Mouse (Mus musculus) neural tube, embryonic 11.5 days (tissue): ENCODE results near the gene Bod1l. TPM values are rescaled to one million over a fixed set of nuclear protein-coding genes. Genes with fewer than 3 reads are reported as not detected.

ENCODE experiments used
- ATAC-seq: fragments of 200-750 bp; cut with Nextera tagmentation; 2 replicates; pipeline ENCODE4 v1.8.0; 2017; ENCODE audit warnings: moderate number of reproducible peaks, mild to moderate bottlenecking, moderate TSS enrichment, moderate library complexity; ENCODE audit not compliant: insufficient read depth, low FRiP score, low TSS enrichment
- DNase-seq: peaks from one replicate; pipeline ENCODE4 v3.0.0-alpha.2; 2015; ENCODE audit warnings: low spot score
- H3K27ac ChIP-seq: fragments of 300-500 bp; sonication (generic); 2 replicates; pipeline ENCODE4 v1.5.1; 2014; ENCODE audit warnings: low read depth, mild to moderate bottlenecking, low read length
- H3K27me3 ChIP-seq: fragments of 300-500 bp; sonication (generic); 2 replicates; pipeline ENCODE4 v1.6.1; 2014; ENCODE audit warnings: mild to moderate bottlenecking, low read length, mixed read lengths; ENCODE audit not compliant: control insufficient read depth, insufficient read depth
- H3K36me3 ChIP-seq: fragments of 300-500 bp; sonication (generic); 2 replicates; pipeline ENCODE4 v1.6.1; 2014; ENCODE audit warnings: mild to moderate bottlenecking, low read length, moderate library complexity, mixed read lengths; ENCODE audit not compliant: control insufficient read depth, insufficient read depth
- H3K4me1 ChIP-seq: fragments of 300-500 bp; sonication (generic); 2 replicates; pipeline ENCODE4 v1.6.1; 2014; ENCODE audit warnings: low read length, mixed read lengths; ENCODE audit not compliant: control insufficient read depth, insufficient read depth
- H3K4me2 ChIP-seq: fragments of 300-500 bp; sonication (generic); 2 replicates; pipeline ENCODE4 v1.6.1; 2014; ENCODE audit warnings: low read depth, mild to moderate bottlenecking, moderate library complexity
- H3K4me3 ChIP-seq: fragments of 300-500 bp; sonication (generic); 2 replicates; pipeline ENCODE4 v1.5.1; 2014; ENCODE audit warnings: low read depth, low read length
- H3K9ac ChIP-seq: fragments of 300-500 bp; sonication (generic); 2 replicates; pipeline ENCODE4 v1.6.1; 2014; ENCODE audit warnings: mild to moderate bottlenecking, low read length
- H3K9me3 ChIP-seq: fragments of 300-500 bp; sonication (generic); 2 replicates; pipeline ENCODE4 v1.6.1; 2016; ENCODE audit warnings: low read length; ENCODE audit not compliant: control insufficient read depth
- WGBS: fragments of 180-500 bp; shearing (Covaris S2); extraction: QIAGEN DNeasy Blood & Tissue Kit; methylation state at CpG from one replicate; pipeline ENCODE4 v1.1.7; 2014; 5-methylcytosine and 5-hydroxymethylcytosine counted together
- polyA plus RNA-seq: library from polyadenylated mRNA; unstranded; fragments of >200 nt; fragmentation: Nextera tagmentation; extraction: Ambion mirVana; gene quantifications from 2 replicates; pipeline ENCODE4 v1.2.1, GENCODE M21; 2014

Gene Bod1l
- polyA plus RNA-seq, 1 experiment from 2014 or later, result 22.9 TPM

DNA sequence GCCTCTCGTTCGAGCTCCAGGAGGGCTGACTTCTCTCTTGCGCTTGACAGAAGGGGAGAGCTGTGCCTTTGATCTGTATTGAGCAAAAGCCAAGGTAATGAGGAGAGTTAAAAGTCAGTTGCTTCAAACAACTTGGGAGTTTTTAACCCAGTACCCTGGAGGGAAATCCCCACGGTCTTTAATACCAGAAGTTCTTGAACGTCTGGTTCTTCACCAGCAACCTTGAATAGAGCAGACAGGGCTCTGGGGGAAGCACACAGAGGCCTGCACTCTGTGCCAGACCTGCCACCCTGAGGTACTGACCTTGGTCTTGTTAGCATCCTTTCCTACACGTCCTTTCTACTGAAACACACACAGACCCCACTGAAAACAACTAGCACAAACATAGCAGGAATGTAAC, 55.2 kb downstream of the Bod1l start:
- Histone ChIP-seq H3K27me3 (no peaks in the 10 kb centered on the region), H3K27ac (no peak overlapping the region), H3K4me3 (no peak overlapping the region), H3K9ac (no peak overlapping the region), H3K4me2 (no peak overlapping the region), H3K4me1 (no peaks in the 10 kb centered on the region), H3K9me3 (no peaks in the 10 kb centered on the region), H3K36me3 (peaks cover 8% of the 10 kb centered on the region)
- 79% methylated on average over 6 of the region's 6 CpGs for WGBS
- no peak for ATAC-seq
- DNase-seq, result no peak

DNA sequence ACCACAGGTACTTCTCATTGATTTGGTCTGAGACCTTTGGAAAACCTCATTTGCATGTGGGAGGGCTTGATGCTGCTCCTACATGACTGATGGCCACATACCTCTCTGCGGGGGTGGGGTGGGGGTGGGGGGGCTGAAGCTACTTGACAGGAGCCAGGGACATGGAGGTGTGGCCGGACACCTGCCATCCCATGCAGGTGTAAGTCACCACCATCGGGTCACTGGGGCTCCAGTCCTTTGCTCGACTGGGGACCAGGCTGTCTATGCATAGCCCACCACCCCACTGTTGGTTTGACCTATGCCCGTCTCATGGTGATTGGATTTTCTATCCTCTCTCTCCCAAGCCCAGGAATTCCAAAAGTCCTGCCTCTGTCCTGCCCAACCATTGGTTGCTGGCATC, 62.2 kb downstream of the Bod1l start:
- peaks cover 5% of the 10 kb centered on the region; the same call in 1 of the 2 replicates for H3K36me3 ChIP-seq
- no peak for ATAC-seq

DNA sequence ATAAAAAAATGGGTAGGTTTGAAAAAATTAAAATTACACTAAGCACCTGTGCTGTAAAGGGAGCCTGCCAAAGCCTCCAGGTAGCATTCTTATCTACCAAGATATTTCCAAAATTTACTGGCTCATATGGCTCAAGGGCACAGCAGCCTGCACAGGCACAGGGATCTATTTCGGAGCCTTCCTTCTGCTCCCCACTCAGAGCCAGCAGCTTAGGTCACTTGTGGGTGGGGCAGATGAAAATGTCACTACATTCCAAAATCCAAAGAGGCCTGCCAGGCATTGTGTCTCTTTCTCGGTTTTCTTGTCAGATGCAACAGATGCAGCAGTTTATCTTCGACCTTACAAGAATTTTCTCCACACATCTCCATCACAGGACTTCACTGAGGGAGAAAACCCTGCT, 64.1 kb downstream of the Bod1l start:
- 83% methylated on average over 3 of the region's 3 CpGs for WGBS

More for the DNA sequence above, 62.2 kb downstream of the Bod1l start:
- no peak for DNase-seq
- Histone ChIP-seq H3K27me3 (no peaks in the 10 kb centered on the region), H3K9ac (no peak overlapping the region), H3K4me2 (no peak overlapping the region), H3K4me3 (no peak overlapping the region), H3K9me3 (no peaks in the 10 kb centered on the region), H3K4me1 (no peaks in the 10 kb centered on the region), H3K27ac (no peak overlapping the region)
- WGBS, result 90% methylated on average over 5 of the region's 5 CpGs

DNA sequence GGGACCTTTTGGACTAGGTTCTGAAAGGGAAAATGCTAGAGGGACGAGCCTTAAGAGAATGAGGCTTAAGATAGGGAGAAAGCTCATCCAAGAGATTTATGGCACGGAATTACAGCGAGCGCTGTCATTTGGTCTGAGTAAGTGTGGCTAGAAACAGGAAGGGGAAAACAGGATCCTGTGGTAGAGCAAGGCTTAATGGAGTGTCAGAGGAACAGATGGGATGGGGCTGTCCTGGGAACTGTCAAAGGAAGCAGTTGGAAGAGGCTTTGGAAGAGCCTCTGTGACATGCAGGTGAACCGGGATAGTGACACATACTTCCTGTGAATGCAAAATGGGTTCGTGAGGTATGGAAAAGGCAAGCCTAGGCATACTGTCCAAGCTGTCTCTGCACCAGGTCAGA, 68.4 kb downstream of the Bod1l start:
- H3K36me3 ChIP-seq, result no peaks in the 10 kb centered on the region
- 38% methylated on average over 6 of the region's 6 CpGs for WGBS
- no peak overlapping the region for H3K27ac ChIP-seq
- no peak overlapping the region for H3K9ac ChIP-seq
- H3K4me2 ChIP-seq, result no peak overlapping the region
- H3K4me3 ChIP-seq, result no peak overlapping the region
- no peaks in the 10 kb centered on the region for H3K27me3 ChIP-seq
- H3K9me3 ChIP-seq, result no peaks in the 10 kb centered on the region
- ATAC-seq (no peak), DNase-seq (no peak)
- H3K4me1 ChIP-seq, result no peaks in the 10 kb centered on the region

More for the DNA sequence above, 64.1 kb downstream of the Bod1l start:
- Histone ChIP-seq H3K4me1 (no peaks in the 10 kb centered on the region), H3K9me3 (no peaks in the 10 kb centered on the region), H3K9ac (no peak overlapping the region), H3K4me2 (no peak overlapping the region), H3K27me3 (no peaks in the 10 kb centered on the region), H3K4me3 (no peak overlapping the region), H3K36me3 (no peaks in the 10 kb centered on the region), H3K27ac (no peak overlapping the region)
- DNase-seq (no peak), ATAC-seq (no peak)

DNA sequence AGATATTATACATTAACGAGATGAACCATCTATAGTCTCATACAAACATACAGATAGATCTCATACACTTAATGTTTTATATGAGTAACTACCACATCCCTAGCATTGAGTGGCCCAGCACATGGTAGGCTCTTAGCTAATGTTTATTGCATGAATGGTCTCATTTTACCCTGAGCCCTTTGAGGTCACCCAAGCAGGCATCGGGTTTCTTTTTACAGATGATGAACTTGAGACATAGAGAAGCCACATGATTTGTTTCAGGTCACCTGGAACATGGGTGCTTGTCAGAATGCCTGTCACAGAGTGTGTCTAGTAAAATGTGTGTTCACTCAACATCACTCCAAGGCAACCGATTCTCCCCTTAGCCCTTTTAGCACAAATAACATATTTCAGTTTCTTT, 68.8 kb downstream of the Bod1l start:
- H3K27me3 ChIP-seq, result no peaks in the 10 kb centered on the region
- WGBS, result 71% methylated on average over 3 of the region's 3 CpGs
- H3K4me1 ChIP-seq, result no peaks in the 10 kb centered on the region
- H3K9me3 ChIP-seq, result no peaks in the 10 kb centered on the region
- H3K27ac ChIP-seq, result no peak overlapping the region
- no peaks in the 10 kb centered on the region for H3K36me3 ChIP-seq
- H3K9ac ChIP-seq, result no peak overlapping the region
- no peak overlapping the region for H3K4me2 ChIP-seq
- DNase-seq (no peak), ATAC-seq (no peak)
- H3K4me3 ChIP-seq, result no peak overlapping the region

DNA sequence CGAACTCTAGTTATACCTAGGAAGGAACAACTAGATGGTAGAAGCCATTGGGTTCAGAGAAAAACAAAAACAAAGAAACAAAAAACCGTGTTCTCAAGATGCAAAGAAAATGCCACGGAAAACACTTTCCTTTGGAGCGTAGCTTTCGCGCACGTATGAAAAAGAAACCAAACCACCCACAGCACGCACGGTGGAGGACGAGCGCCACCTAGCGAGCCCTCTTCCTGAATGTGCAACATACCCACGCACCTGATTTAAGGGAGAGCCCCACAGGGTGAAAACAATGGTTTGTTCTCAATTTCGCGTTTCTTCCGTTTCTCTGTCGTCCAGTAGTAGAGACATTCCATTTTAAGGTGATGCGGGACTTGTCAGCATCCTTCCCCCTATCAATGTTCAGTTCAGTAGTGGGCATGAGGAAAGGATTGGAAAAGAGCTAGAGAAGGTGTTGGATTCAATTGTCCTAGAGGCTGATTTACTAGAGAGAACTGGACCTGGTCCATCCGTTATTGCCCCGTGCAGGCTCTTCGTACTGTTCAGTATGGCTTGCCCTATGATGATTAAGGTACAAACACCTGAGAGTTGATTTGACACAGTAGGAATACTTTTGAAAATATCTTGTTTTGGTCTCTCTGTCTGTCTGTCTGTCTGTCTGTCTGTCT, 75.6 kb downstream of the Bod1l start:
- 4% methylated on average over 21 of the region's 21 CpGs for WGBS
- H3K36me3 ChIP-seq, result no peaks in the 10 kb centered on the region
- peaks cover 35% of the 10 kb centered on the region for H3K27me3 ChIP-seq
- H3K9me3 ChIP-seq, result no peaks in the 10 kb centered on the region
- H3K4me2 ChIP-seq, result peak overlapping the region; percentile 33
- H3K4me1 ChIP-seq, result peaks cover 8% of the 10 kb centered on the region
- H3K27ac ChIP-seq, result no peak overlapping the region
- no peak overlapping the region for H3K9ac ChIP-seq
- ATAC-seq (peak; percentile 64; the same call in 1 of the 2 replicates), DNase-seq (peak; percentile 88)
- peak overlapping the region; percentile 5; the same call in 1 of the 2 replicates for H3K4me3 ChIP-seq

DNA sequence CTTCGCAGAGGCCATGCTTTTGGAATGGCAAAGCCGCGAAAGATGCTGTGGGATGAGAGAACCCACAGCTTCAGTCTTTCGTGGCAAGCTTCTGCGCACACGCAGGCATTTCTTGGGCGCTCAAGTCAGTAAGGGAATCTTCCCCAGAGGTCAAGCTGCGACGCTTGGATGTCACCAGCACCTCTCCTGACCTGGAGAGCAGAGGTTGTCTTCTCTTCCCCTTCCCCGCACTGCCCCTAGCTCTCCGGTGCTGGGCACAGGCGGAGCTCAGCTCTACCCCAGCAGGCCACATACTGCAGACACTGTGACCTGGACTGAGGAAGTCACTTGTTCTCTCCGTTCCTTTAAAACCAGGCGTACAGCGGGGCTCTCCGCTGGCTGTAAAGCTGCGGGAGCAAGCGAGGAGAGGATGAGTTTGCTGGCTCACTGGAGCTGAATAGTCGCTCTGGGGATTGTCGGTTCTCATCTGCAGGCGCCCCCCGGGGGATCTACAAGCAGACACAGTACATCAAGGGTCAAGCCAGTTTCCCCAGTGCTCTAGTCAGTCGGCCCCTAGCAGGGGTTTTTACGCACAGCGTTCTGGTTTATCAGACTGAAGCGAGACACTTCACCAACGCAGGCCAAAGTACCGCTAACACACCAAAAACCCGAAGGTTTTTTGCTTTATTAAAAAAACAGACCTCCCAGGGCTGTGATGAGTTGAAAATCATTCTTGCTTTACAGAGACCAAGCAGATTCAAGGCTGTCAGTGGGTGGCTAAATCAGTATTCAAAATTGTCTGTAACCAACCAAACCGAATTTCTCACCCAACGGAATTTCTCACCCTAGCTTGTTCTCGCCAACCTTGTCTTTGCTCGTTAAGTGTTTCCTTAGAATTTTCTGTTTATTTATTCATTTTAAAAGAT, 76.6 kb downstream of the Bod1l start:
- Histone ChIP-seq H3K36me3 (no peaks in the 10 kb centered on the region), H3K27ac (no peak overlapping the region), H3K4me3 (peak overlapping the region; percentile 5; the same call in 1 of the 2 replicates), H3K4me2 (peak overlapping the region; percentile 33), H3K4me1 (peaks cover 10% of the 10 kb centered on the region), H3K9ac (no peak overlapping the region), H3K27me3 (peaks cover 45% of the 10 kb centered on the region), H3K9me3 (no peaks in the 10 kb centered on the region)
- WGBS, result 1% methylated on average over 33 of the region's 33 CpGs
- peak; percentile 68 for DNase-seq
- ATAC-seq, result peak; percentile 21; the same call in 1 of the 2 replicates

DNA sequence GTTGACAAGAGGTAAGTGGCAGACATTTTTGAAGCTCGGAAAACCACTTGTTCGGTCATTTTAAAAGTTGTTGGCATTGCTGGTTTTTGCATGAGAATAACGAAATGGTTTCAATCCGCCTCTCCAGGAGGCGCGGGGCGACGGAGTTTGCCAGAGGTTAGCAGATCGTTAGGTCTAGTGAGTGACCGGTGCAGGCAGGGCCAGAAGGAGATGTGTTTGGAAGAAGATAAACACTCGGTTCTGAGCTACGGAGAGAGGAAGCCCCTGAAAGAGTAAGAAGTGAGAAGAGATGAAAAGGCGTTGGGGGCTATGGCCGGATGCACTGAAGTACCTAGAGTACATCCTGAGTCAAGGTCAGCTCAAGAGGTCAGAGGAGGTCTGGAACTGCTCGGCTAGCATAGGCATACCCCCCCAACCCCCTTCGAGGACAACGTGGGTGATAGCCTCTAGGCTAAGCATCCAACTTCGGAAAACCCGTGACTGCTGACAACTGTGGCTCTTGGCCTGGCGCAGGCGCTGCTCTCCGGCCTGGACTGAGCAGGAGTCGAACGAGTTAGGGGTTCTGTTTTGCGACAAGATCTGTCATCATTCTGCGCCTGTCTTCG, 77.6 kb downstream of the Bod1l start:
- ATAC-seq (no peak), DNase-seq (peak; percentile 43)
- no peak overlapping the region for H3K4me2 ChIP-seq
- peaks cover 55% of the 10 kb centered on the region for H3K27me3 ChIP-seq
- H3K36me3 ChIP-seq, result no peaks in the 10 kb centered on the region
- H3K4me3 ChIP-seq, result no peak overlapping the region
- H3K9ac ChIP-seq, result no peak overlapping the region
- no peak overlapping the region for H3K27ac ChIP-seq
- 2% methylated on average over 27 of the region's 27 CpGs for WGBS
- H3K4me1 ChIP-seq, result peaks cover 10% of the 10 kb centered on the region
- no peaks in the 10 kb centered on the region for H3K9me3 ChIP-seq
